Mouse (Mus musculus): ENCODE results near the gene Gm20388.

DNA sequence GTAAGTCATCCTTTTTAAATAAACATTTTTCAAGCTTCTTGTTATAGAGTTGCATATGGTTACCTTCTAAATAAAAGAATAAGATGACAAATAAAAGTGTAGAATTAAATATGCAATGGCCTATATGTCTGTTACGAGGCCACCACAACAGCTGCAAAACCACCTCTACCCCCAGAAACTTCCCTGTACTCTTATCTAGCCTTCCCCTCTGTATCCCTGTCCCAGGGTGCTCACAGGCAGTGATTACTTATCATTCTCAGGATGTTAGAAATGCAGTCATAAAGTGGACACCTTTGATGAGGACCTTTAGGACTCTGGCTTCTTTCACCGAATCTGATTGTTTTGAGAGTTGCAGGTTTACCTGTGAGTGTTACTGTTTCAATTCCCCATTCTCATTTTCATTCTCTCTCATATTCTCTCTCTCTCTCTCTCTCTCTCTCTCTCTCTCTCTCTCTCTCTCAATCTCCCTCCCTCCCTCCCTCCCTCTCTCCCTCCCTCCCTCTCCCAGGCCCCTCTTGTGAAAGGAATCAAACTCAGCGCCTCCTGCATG is 1932.6 kb downstream of the Gm20388 start:
- no peak for TF ChIP-seq CTCF (IDR thresholded peaks at IDR 0.05; ENCODE audit: insufficient read depth, low read depth, low read length)
- no peak for TF ChIP-seq POLR2A (IDR thresholded peaks at IDR 0.05; ENCODE audit: insufficient read depth, low read depth, low read length)

All from olfactory bulb, adult 2 months (tissue).